Mouse (Mus musculus): ENCODE measurements around the gene Mcat. TPM values are rescaled to one million over a fixed set of nuclear protein-coding genes. Genes with fewer than 3 reads are reported as not detected.
A peak's percentile ranks its signal among the peaks of the same experiment; 100 is the strongest.

Mcat gene
- polyA plus RNA-seq, 1 experiment from 2014 or later = 30.3 TPM

DNA sequence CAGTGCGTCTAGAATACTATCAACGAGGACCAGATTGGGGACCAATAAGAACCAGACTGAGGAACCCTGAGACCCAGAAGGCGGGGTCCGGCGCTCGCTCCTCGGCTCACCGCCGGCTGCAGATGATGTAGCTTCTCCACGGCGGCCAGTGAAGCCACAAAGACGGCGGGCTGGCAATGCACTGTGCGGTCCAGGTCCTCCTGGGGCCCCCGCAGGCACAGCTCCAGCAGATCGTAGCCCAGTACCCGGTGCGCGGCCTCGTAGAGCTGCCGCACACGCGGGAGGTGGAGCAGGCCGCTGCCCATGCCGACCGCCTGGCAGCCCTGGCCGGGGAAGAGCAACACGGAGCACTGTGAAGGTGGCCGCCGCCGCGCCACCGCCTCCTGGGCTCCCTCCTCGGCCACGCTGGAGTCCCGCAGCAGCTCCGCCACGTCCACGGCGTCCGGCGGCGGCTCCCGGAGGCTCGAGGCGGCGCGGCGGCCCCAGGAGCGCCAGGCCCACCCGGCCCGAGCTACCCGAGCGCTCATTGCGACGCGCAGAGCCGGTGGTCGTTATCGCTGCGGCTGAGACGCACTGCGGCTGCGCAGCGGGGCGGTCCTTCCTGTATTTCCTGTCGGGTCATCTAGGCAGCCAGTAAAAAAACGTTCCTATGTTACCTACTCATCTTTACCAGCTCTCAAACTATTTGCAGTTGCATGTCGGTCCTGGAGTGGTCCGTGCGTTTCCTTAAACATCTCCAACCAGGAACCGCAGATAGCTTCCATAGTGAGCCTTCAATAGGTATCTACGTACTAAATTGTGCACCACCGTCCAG lies 8.2 kb downstream of the Mcat start:
- Histone ChIP-seq H3K4me2 (ENCODE audit: low read length) (peak overlapping the region; percentile 87), H3K36me3 (ENCODE audit: control insufficient read depth, insufficient read depth, low read length) (0 out of 2 replicates have a peak, but pooled peaks cover 5% of the 10 kb centered on the region), H3K27me3 (ENCODE audit: control insufficient read depth, insufficient read depth, low read depth, low read length) (no peaks in the 10 kb centered on the region), H3K9ac (ENCODE audit: low read depth, low read length) (peak overlapping the region; percentile 98), H3K4me3 (ENCODE audit: low read depth, low read length) (peak overlapping the region; percentile 92), H3K4me1 (ENCODE audit: control insufficient read depth, insufficient read depth, low read length) (peaks cover 6% of the 10 kb centered on the region; the same call in 1 of the 2 replicates), H3K9me3 (replicated peaks; ENCODE audit: control insufficient read depth, low read length, poor library complexity, severe bottlenecking) (no peaks in the 10 kb centered on the region), H3K27ac (ENCODE audit: low read length) (peak overlapping the region; percentile 93)
- under 1% methylated on average over 74 of the region's 74 CpGs for WGBS
- ATAC-seq = peak; percentile 94

DNA sequence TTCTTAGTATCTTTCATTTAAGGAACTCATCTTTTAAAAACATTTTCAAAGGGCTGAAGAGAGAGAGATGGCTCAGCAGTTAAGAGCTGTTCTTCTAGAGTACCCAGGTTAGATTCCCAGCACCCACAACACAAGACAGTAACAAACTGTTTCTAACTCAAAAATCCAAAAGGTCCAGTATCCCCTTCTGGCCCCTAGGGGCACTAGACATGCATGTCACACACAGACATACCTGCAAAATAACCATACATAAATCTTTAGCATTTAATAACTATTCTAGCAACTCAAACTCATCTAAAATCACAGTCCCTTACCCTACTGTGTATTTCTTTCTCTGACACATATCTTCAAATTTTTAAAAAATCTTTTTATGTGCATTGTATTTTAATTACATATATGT lies 9.8 kb downstream of the Mcat start:
- no peak overlapping the region for H3K27ac ChIP-seq (ENCODE audit: low read length)
- no peak overlapping the region for H3K4me2 ChIP-seq (ENCODE audit: low read length)
- no peak for ATAC-seq
- no peak overlapping the region for H3K9ac ChIP-seq (ENCODE audit: low read depth, low read length)
- H3K36me3 ChIP-seq (ENCODE audit: control insufficient read depth, insufficient read depth, low read length) = peaks cover 20% of the 10 kb centered on the region
- H3K4me3 ChIP-seq (ENCODE audit: low read depth, low read length) = no peak overlapping the region
- no peaks in the 10 kb centered on the region for H3K27me3 ChIP-seq (ENCODE audit: control insufficient read depth, insufficient read depth, low read depth, low read length)
- H3K9me3 ChIP-seq (replicated peaks; ENCODE audit: control insufficient read depth, low read length, poor library complexity, severe bottlenecking) = no peaks in the 10 kb centered on the region
- H3K4me1 ChIP-seq (ENCODE audit: control insufficient read depth, insufficient read depth, low read length) = peaks cover 6% of the 10 kb centered on the region; the same call in 1 of the 2 replicates

DNA sequence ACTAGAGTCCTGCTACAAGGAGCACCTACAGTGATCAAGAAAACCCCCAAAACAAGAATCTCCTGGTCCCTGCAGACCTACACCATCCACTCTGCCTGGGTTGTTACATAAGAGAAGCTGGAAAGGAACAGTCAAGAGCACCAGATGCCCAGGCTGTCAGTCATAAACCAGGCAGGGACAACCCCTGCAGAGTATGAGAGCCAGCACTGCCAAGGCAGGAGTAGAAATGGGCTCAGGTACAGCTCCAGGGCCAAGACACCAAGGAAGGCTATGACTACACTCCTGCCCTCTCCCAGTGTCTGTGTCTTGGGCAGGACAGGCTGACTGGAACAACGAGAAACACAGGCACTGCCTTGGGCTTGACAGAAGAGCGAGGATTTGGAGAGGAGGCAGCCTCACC lies 13.4 kb downstream of the Mcat start:
- H3K36me3 ChIP-seq (ENCODE audit: control insufficient read depth, insufficient read depth, low read length) = peaks cover 33% of the 10 kb centered on the region
- no peaks in the 10 kb centered on the region for H3K9me3 ChIP-seq (replicated peaks; ENCODE audit: control insufficient read depth, low read length, poor library complexity, severe bottlenecking)
- no peaks in the 10 kb centered on the region for H3K27me3 ChIP-seq (ENCODE audit: control insufficient read depth, insufficient read depth, low read depth, low read length)
- peaks cover 6% of the 10 kb centered on the region; the same call in 1 of the 2 replicates for H3K4me1 ChIP-seq (ENCODE audit: control insufficient read depth, insufficient read depth, low read length)
- no peak overlapping the region for H3K27ac ChIP-seq (ENCODE audit: low read length)
- no peak overlapping the region for H3K9ac ChIP-seq (ENCODE audit: low read depth, low read length)
- 87% methylated on average over 2 of the region's 2 CpGs for WGBS
- H3K4me3 ChIP-seq (ENCODE audit: low read depth, low read length) = no peak overlapping the region
- no peak for ATAC-seq
- H3K4me2 ChIP-seq (ENCODE audit: low read length) = no peak overlapping the region

DNA sequence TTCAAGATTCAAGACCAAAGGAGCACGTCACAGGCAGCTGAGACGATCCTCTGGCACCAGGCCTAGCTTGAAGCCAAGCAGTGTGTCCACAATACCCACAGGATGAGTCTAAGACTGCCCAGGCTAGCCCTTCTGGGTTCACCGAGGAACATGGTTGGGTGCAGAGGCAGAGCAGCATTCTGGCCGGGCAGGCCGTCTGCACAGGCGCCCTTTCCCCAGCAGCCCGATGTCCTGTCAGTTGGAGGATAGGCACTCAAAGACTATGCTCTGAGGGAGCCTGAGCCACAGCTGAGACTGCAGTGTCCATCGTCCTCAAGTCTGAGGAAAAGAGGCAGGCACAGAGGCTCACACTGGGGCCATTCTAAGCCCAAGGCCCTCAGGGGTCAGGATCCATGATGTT lies 16.4 kb downstream of the Mcat start:
- H3K9me3 ChIP-seq (replicated peaks; ENCODE audit: control insufficient read depth, low read length, poor library complexity, severe bottlenecking) = no peaks in the 10 kb centered on the region
- no peak overlapping the region for H3K9ac ChIP-seq (ENCODE audit: low read depth, low read length)
- H3K27me3 ChIP-seq (ENCODE audit: control insufficient read depth, insufficient read depth, low read depth, low read length) = no peaks in the 10 kb centered on the region
- no peak for ATAC-seq
- H3K27ac ChIP-seq (ENCODE audit: low read length) = no peak overlapping the region
- H3K36me3 ChIP-seq (ENCODE audit: control insufficient read depth, insufficient read depth, low read length) = peaks cover 33% of the 10 kb centered on the region
- no peak overlapping the region for H3K4me2 ChIP-seq (ENCODE audit: low read length)
- H3K4me1 ChIP-seq (ENCODE audit: control insufficient read depth, insufficient read depth, low read length) = no peaks in the 10 kb centered on the region
- no peak overlapping the region for H3K4me3 ChIP-seq (ENCODE audit: low read depth, low read length)
- 91% methylated on average over 8 of the region's 8 CpGs for WGBS

DNA sequence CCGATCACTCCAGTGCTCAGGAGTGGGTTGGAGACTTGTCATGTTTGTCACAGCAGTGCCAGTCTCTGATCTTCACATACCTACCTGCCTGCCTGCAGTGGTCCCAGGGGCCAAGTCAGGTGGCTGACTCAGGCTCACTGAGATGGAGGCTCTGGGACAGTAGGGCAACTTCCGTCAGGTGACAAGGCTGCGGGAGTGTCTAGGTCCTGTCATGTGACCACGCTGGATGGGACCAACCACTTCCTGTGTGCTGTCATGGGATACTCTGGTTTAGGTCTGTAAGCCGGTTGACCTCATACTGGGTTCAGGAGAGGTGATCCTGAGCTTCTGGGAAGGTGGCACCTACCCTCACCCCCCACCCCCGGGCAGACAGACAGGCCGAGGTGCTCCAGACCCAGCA lies 17.6 kb downstream of the Mcat start:
- H3K27ac ChIP-seq (ENCODE audit: low read length) = no peak overlapping the region
- H3K9ac ChIP-seq (ENCODE audit: low read depth, low read length) = no peak overlapping the region
- H3K4me1 ChIP-seq (ENCODE audit: control insufficient read depth, insufficient read depth, low read length) = no peaks in the 10 kb centered on the region
- no peaks in the 10 kb centered on the region for H3K9me3 ChIP-seq (replicated peaks; ENCODE audit: control insufficient read depth, low read length, poor library complexity, severe bottlenecking)
- H3K36me3 ChIP-seq (ENCODE audit: control insufficient read depth, insufficient read depth, low read length) = peaks cover 33% of the 10 kb centered on the region
- 95% methylated on average over 7 of the region's 7 CpGs for WGBS
- H3K27me3 ChIP-seq (ENCODE audit: control insufficient read depth, insufficient read depth, low read depth, low read length) = no peaks in the 10 kb centered on the region
- no peak for ATAC-seq
- no peak overlapping the region for H3K4me3 ChIP-seq (ENCODE audit: low read depth, low read length)
- H3K4me2 ChIP-seq (ENCODE audit: low read length) = no peak overlapping the region

DNA sequence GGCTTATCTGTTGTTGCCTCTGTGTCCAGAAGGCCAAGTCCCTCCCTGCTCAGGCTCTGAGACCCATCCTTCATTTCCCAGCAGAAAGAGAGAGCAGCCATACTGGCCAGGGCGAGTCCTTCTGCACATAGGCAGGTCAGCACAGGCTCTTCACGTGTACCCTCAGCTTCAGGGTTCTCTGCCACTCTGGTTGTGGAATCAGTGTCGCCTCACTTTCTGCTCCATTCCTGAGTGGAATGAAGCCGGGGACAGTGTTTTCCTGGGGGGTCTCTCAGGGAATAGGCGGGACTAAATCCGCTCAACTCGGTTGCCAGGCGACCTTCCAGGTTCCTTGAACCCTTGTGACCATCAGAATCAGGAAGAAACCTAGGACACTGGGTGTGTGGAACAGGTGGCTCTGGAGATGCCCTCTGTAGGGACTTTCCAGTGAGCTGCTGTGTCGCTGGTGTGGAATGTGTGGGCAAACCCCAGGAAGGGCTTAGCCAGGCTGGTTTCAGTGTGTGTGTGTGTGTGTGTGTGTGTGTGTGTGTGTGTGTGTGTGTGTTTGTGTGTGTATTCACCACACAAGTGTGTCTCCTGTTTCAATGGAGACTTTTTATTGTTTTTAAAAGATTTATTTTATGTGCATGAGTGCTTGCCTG lies 21.8 kb downstream of the Mcat start:
- no peak for ATAC-seq
- Histone ChIP-seq H3K4me3 (ENCODE audit: low read depth, low read length) (no peak overlapping the region), H3K36me3 (ENCODE audit: control insufficient read depth, insufficient read depth, low read length) (0 out of 2 replicates have a peak, but pooled peaks cover 3% of the 10 kb centered on the region), H3K9ac (ENCODE audit: low read depth, low read length) (no peak overlapping the region), H3K4me1 (ENCODE audit: control insufficient read depth, insufficient read depth, low read length) (no peaks in the 10 kb centered on the region), H3K9me3 (replicated peaks; ENCODE audit: control insufficient read depth, low read length, poor library complexity, severe bottlenecking) (no peaks in the 10 kb centered on the region), H3K4me2 (ENCODE audit: low read length) (no peak overlapping the region), H3K27ac (ENCODE audit: low read length) (no peak overlapping the region), H3K27me3 (ENCODE audit: control insufficient read depth, insufficient read depth, low read depth, low read length) (no peaks in the 10 kb centered on the region)
- 78% methylated on average over 9 of the region's 9 CpGs for WGBS

DNA sequence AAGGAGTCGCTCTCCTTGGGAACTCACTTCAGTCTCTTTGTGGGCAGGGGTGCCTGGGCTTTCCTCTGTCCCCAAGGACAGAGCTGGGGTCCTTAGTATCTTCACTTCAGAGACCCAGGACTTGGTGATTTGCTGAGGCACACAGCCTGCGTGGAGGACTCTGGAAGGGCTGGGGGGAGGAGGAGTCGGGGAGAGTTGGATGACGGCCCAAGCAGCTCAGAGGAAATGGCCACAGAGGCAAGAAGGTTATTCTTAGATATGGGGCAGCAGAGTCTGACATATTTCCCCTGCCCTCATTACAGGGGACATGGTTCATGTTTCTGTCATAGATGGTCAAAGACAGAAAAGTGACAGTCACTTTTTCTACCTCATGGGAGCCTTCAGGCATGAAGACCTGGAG lies 23.7 kb downstream of the Mcat start:
- Histone ChIP-seq H3K27me3 (ENCODE audit: control insufficient read depth, insufficient read depth, low read depth, low read length) (no peaks in the 10 kb centered on the region), H3K9ac (ENCODE audit: low read depth, low read length) (no peak overlapping the region), H3K4me1 (ENCODE audit: control insufficient read depth, insufficient read depth, low read length) (no peaks in the 10 kb centered on the region), H3K4me3 (ENCODE audit: low read depth, low read length) (no peak overlapping the region), H3K9me3 (replicated peaks; ENCODE audit: control insufficient read depth, low read length, poor library complexity, severe bottlenecking) (no peaks in the 10 kb centered on the region), H3K4me2 (ENCODE audit: low read length) (no peak overlapping the region), H3K36me3 (ENCODE audit: control insufficient read depth, insufficient read depth, low read length) (no peaks in the 10 kb centered on the region), H3K27ac (ENCODE audit: low read length) (no peak overlapping the region)
- no peak for ATAC-seq
- 88% methylated on average over 4 of the region's 4 CpGs for WGBS

DNA sequence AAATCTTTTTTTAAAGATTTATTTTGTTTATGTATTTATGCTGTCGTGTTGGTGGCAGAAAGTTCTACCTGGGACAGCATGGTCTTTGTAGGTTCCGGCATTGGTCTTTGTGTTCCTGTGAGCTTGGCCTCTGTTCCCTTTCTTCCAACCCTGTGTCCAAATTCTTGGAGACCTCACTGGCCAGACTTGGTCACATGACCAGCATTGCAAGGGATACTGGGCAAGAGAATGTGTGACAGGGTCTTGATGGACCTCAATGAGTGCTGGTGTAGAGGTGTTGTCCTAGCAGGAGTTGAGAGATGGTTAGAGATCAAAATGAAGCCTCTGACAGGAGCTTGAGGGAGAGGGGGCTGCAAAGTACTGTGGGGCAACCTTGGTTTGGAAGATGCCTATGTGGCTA lies 24.7 kb downstream of the Mcat start:
- H3K4me3 ChIP-seq (ENCODE audit: low read depth, low read length) = no peak overlapping the region
- no peaks in the 10 kb centered on the region for H3K36me3 ChIP-seq (ENCODE audit: control insufficient read depth, insufficient read depth, low read length)
- H3K4me2 ChIP-seq (ENCODE audit: low read length) = no peak overlapping the region
- H3K9me3 ChIP-seq (replicated peaks; ENCODE audit: control insufficient read depth, low read length, poor library complexity, severe bottlenecking) = no peaks in the 10 kb centered on the region
- H3K27me3 ChIP-seq (ENCODE audit: control insufficient read depth, insufficient read depth, low read depth, low read length) = no peaks in the 10 kb centered on the region
- no peak overlapping the region for H3K27ac ChIP-seq (ENCODE audit: low read length)
- H3K9ac ChIP-seq (ENCODE audit: low read depth, low read length) = no peak overlapping the region
- no peaks in the 10 kb centered on the region for H3K4me1 ChIP-seq (ENCODE audit: control insufficient read depth, insufficient read depth, low read length)
- no peak for ATAC-seq
- 100% methylated on average over 2 of the region's 2 CpGs for WGBS

DNA sequence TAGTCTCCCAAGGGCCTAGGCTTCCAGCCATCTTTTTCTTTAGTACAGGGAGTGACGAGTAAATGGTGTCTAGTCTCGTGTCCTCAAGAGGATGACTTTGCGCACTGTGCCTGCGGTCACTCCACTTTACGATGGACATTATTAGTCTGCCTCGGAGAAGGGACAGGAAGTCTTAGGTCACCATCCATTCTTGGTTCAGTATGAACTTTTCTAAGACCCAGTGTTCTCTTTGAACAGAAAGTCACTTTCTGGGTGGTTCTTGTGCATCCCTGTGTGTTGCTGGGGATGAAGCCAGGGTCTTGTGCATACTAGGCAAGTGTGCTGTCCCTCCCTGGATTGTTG lies 27.7 kb downstream of the Mcat start:
- Histone ChIP-seq H3K27ac (ENCODE audit: low read length) (no peak overlapping the region), H3K27me3 (ENCODE audit: control insufficient read depth, insufficient read depth, low read depth, low read length) (no peaks in the 10 kb centered on the region), H3K4me2 (ENCODE audit: low read length) (no peak overlapping the region), H3K9ac (ENCODE audit: low read depth, low read length) (no peak overlapping the region), H3K36me3 (ENCODE audit: control insufficient read depth, insufficient read depth, low read length) (no peaks in the 10 kb centered on the region), H3K4me1 (ENCODE audit: control insufficient read depth, insufficient read depth, low read length) (no peaks in the 10 kb centered on the region), H3K9me3 (replicated peaks; ENCODE audit: control insufficient read depth, low read length, poor library complexity, severe bottlenecking) (no peaks in the 10 kb centered on the region), H3K4me3 (ENCODE audit: low read depth, low read length) (no peak overlapping the region)
- no peak for ATAC-seq
- WGBS = 89% methylated on average over 6 of the region's 6 CpGs

All from midbrain, embryonic 16.5 days (tissue).